Mouse (Mus musculus): ENCODE measurements around the gene Fbxl16. TPM values are rescaled to one million over a fixed set of nuclear protein-coding genes. Genes with fewer than 3 reads are reported as not detected.

Fbxl16 gene
- polyA plus RNA-seq, 1 experiment = 6.0 TPM

DNA sequence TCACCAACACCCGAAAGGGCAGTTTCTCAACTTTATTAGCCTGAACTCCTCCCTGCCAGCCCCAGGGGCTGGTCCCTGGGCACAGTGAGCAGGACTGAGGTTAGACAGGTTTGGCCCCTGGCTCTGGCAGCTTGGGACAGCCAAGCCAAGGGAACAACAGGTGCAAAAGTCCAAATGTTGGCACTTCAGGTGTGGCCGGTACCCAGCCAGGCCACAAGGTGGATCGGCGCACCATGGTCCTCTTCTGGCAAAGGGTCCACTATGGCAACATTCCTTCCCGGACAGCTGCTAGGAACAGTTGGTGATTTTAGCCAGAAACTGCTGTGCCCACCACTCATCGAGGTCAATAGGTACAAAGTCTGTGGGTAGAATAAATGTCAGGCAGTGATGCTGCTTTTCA is 54.8 kb downstream of the Fbxl16 start:
- no peaks in the 10 kb centered on the region for H3K27me3 ChIP-seq (ENCODE audit: control insufficient read depth, insufficient read depth, insufficient read length)
- H3K36me3 ChIP-seq (ENCODE audit: control insufficient read depth, insufficient read depth) = no peaks in the 10 kb centered on the region
- H3K79me2 ChIP-seq (ENCODE audit: control insufficient read depth, insufficient read depth) = no peaks in the 10 kb centered on the region
- H3K4me3 ChIP-seq = no peak overlapping the region
- TF ChIP-seq TCF3 (IDR thresholded peaks at IDR 0.05; ENCODE audit: insufficient read length, low read depth) = no peak
- peak in 1 of 3 experiments; percentile 9 for TF ChIP-seq MYOG (IDR thresholded peaks at IDR 0.05; ENCODE audit: control insufficient read depth in 1 of 3, insufficient read depth in 1 of 3, insufficient read length in 2 of 3, low read depth in 2 of 3)
- TF ChIP-seq POLR2A (IDR thresholded peaks at IDR 0.05; ENCODE audit: insufficient read length, low read depth) = no peak
- H3K4me2 ChIP-seq (ENCODE audit: low read depth) = no peak overlapping the region
- no peak overlapping the region for H3ac ChIP-seq (ENCODE audit: control insufficient read depth, insufficient read length)

DNA sequence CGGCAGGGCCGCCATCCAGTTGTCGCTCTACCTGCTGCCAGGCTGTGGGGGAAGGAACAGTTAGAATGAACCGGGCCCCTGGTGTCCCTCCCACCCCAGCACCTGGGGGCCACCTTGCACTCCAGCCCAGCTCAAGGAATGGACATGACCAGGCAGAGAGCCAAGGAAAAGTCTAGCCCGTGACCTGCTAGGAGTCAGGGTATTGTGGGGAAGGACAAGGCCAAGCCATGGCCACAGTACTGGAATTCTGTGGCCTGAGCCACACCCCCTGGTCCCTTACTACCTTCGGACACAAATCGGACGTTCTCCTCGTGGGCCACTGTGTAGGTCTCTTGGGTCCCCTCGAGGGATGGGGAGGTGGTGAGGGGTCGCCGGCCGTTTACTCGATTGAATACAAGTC is 55.4 kb downstream of the Fbxl16 start:
- H3K36me3 ChIP-seq (ENCODE audit: control insufficient read depth, insufficient read depth) = no peaks in the 10 kb centered on the region
- no peak for TF ChIP-seq MYOD1 (IDR thresholded peaks at IDR 0.05; ENCODE audit: control insufficient read depth in 1 of 3, insufficient read length in 2 of 3, low read depth in 2 of 3)
- TF ChIP-seq MYOG (IDR thresholded peaks at IDR 0.05; ENCODE audit: control insufficient read depth in 1 of 3, insufficient read depth in 1 of 3, insufficient read length in 2 of 3, low read depth in 2 of 3) = no peak
- no peak for TF ChIP-seq E2F4 (IDR thresholded peaks at IDR 0.05; ENCODE audit: insufficient read depth)
- no peaks in the 10 kb centered on the region for H3K79me2 ChIP-seq (ENCODE audit: control insufficient read depth, insufficient read depth)
- H3K4me2 ChIP-seq (ENCODE audit: low read depth) = no peak overlapping the region
- H3ac ChIP-seq (ENCODE audit: control insufficient read depth, insufficient read length) = no peak overlapping the region
- H3K4me3 ChIP-seq = no peak overlapping the region
- no peaks in the 10 kb centered on the region for H3K27me3 ChIP-seq (ENCODE audit: control insufficient read depth, insufficient read depth, insufficient read length)

DNA sequence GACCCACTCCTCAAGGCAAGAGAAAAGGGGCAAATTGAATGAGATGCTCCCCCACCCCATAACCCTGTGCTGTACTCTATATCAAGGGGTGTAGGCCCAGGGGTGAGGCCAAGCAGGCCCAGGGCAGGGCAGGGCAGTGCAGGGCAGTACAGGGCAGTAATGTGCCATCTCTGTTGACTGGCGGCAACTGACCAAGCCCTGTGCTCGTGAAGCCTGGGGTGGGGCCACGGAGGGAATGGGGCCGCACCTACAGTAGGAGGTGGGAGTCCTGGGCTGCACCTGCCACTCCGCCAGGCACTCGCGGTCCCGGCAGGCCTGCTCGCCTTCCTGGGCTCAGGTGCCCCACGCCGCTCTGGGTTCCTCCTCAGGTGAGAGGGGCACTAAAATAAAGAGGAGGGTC is 56.4 kb downstream of the Fbxl16 start:
- Histone ChIP-seq H3K4me2 (ENCODE audit: low read depth) (no peak overlapping the region), H3K27me3 (ENCODE audit: control insufficient read depth, insufficient read depth, insufficient read length) (no peaks in the 10 kb centered on the region), H3ac (ENCODE audit: control insufficient read depth, insufficient read length) (no peak overlapping the region), H3K79me2 (ENCODE audit: control insufficient read depth, insufficient read depth) (no peaks in the 10 kb centered on the region), H3K36me3 (ENCODE audit: control insufficient read depth, insufficient read depth) (no peaks in the 10 kb centered on the region), H3K4me3 (no peak overlapping the region)
- TF ChIP-seq E2F4 (IDR thresholded peaks at IDR 0.05; ENCODE audit: insufficient read depth) (no peak), CEBPB (IDR thresholded peaks at IDR 0.05; ENCODE audit: insufficient read depth, poor library complexity, severe bottlenecking) (no peak), TCF3 (IDR thresholded peaks at IDR 0.05; ENCODE audit: insufficient read length, low read depth) (no peak), MYOG (IDR thresholded peaks at IDR 0.05; ENCODE audit: control insufficient read depth in 1 of 3, insufficient read depth in 1 of 3, insufficient read length in 2 of 3, low read depth in 2 of 3) (no peak), POLR2AphosphoS2 (IDR thresholded peaks at IDR 0.05; ENCODE audit: insufficient read length, low read depth) (no peak), SRF (IDR thresholded peaks at IDR 0.05; ENCODE audit: control insufficient read depth, insufficient read length, low read depth) (no peak), REST (IDR thresholded peaks at IDR 0.05; ENCODE audit: insufficient read depth, insufficient read length) (no peak), TCF12 (IDR thresholded peaks at IDR 0.05; ENCODE audit: insufficient read depth, poor library complexity, severe bottlenecking) (no peak), MAX (IDR thresholded peaks at IDR 0.05; ENCODE audit: low read depth) (no peak), USF1 (IDR thresholded peaks at IDR 0.05; ENCODE audit: low read depth) (no peak)

DNA sequence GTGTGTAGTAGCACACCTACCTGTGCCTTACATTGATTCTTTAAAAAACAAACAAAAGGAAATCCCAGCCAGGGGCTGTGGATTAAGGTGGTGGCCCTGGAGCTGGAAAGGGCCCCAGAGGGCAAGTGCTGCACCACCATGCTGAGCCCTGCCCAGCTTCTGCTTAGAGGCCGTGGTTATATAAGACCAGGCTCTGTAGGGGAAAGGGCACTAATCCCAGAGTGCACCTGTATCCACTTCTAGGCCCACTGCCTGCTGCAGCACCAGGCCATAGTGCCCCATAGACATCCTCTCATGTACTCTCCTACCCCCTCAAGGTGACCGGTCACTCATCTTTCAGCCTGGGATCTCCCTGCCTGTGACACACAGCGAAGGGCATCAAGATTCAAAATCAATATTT is 57.3 kb downstream of the Fbxl16 start:
- H3K36me3 ChIP-seq (ENCODE audit: control insufficient read depth, insufficient read depth) = no peaks in the 10 kb centered on the region
- no peak overlapping the region for H3K4me2 ChIP-seq (ENCODE audit: low read depth)
- H3K27me3 ChIP-seq (ENCODE audit: control insufficient read depth, insufficient read depth, insufficient read length) = no peaks in the 10 kb centered on the region
- TF ChIP-seq REST (IDR thresholded peaks at IDR 0.05; ENCODE audit: insufficient read depth, insufficient read length) (no peak), TCF12 (IDR thresholded peaks at IDR 0.05; ENCODE audit: insufficient read depth, poor library complexity, severe bottlenecking) (no peak), POLR2A (IDR thresholded peaks at IDR 0.05; ENCODE audit: insufficient read length, low read depth) (no peak), SRF (IDR thresholded peaks at IDR 0.05; ENCODE audit: control insufficient read depth, insufficient read length, low read depth) (no peak), TCF3 (IDR thresholded peaks at IDR 0.05; ENCODE audit: insufficient read length, low read depth) (no peak), CEBPB (IDR thresholded peaks at IDR 0.05; ENCODE audit: insufficient read depth, poor library complexity, severe bottlenecking) (no peak), USF1 (IDR thresholded peaks at IDR 0.05; ENCODE audit: low read depth) (no peak), E2F4 (IDR thresholded peaks at IDR 0.05; ENCODE audit: insufficient read depth) (no peak), MYOG (IDR thresholded peaks at IDR 0.05; ENCODE audit: control insufficient read depth in 1 of 3, insufficient read depth in 1 of 3, insufficient read length in 2 of 3, low read depth in 2 of 3) (no peak), POLR2AphosphoS2 (IDR thresholded peaks at IDR 0.05; ENCODE audit: insufficient read length, low read depth) (no peak), MAX (IDR thresholded peaks at IDR 0.05; ENCODE audit: low read depth) (no peak), MYOD1 (IDR thresholded peaks at IDR 0.05; ENCODE audit: control insufficient read depth in 1 of 3, insufficient read length in 2 of 3, low read depth in 2 of 3) (no peak)
- H3K79me2 ChIP-seq (ENCODE audit: control insufficient read depth, insufficient read depth) = no peaks in the 10 kb centered on the region
- H3ac ChIP-seq (ENCODE audit: control insufficient read depth, insufficient read length) = no peak overlapping the region
- no peak overlapping the region for H3K4me3 ChIP-seq

DNA sequence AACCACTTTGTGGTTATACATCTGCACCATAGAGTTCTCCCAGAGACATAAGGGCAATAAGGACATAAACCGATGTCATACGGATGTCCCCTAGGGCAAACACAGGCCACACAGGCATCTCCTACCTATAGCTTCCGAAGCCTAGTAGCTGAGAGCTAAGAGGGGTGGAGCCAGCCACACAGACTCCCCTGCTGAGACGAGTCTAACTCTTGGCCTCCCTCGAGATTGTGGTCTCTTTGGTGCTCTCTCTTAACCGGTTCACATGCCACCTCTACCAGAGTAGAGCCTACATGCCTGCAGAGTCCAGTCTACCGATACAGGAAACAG is 58.6 kb downstream of the Fbxl16 start:
- H3K4me3 ChIP-seq = peak overlapping the region; percentile 34
- no peaks in the 10 kb centered on the region for H3K79me2 ChIP-seq (ENCODE audit: control insufficient read depth, insufficient read depth)
- H3K4me2 ChIP-seq (ENCODE audit: low read depth) = peak overlapping the region; percentile 99
- no peak for TF ChIP-seq MAX (IDR thresholded peaks at IDR 0.05; ENCODE audit: low read depth)
- TF ChIP-seq POLR2A (IDR thresholded peaks at IDR 0.05; ENCODE audit: insufficient read length, low read depth) = no peak
- TF ChIP-seq E2F4 (IDR thresholded peaks at IDR 0.05; ENCODE audit: insufficient read depth) = no peak
- no peak for TF ChIP-seq MYOG (IDR thresholded peaks at IDR 0.05; ENCODE audit: control insufficient read depth in 1 of 3, insufficient read depth in 1 of 3, insufficient read length in 2 of 3, low read depth in 2 of 3)
- TF ChIP-seq POLR2AphosphoS2 (IDR thresholded peaks at IDR 0.05; ENCODE audit: insufficient read length, low read depth) = no peak
- no peak for TF ChIP-seq REST (IDR thresholded peaks at IDR 0.05; ENCODE audit: insufficient read depth, insufficient read length)
- no peak for TF ChIP-seq CEBPB (IDR thresholded peaks at IDR 0.05; ENCODE audit: insufficient read depth, poor library complexity, severe bottlenecking)
- no peaks in the 10 kb centered on the region for H3K36me3 ChIP-seq (ENCODE audit: control insufficient read depth, insufficient read depth)
- no peak overlapping the region for H3ac ChIP-seq (ENCODE audit: control insufficient read depth, insufficient read length)
- no peaks in the 10 kb centered on the region for H3K27me3 ChIP-seq (ENCODE audit: control insufficient read depth, insufficient read depth, insufficient read length)

Measured in myocyte (in vitro differentiated cells).